Mouse (Mus musculus): ENCODE results near the gene Med16. TPM values are rescaled to one million over a fixed set of nuclear protein-coding genes. Genes with fewer than 3 reads are reported as not detected.
A peak's percentile ranks its signal among the peaks of the same experiment; 100 is the strongest.

Gene Med16
- total RNA-seq (2014; rRNA removed) (75.9 and 79.6 TPM in 2 replicates), polyA plus RNA-seq (2015; fragmentation: Nextera tagmentation; extraction: Ambion mirVana) (54.9 and 55.3 TPM in 2 replicates)

GRCm38 (mm10) chr10:79908167-79909091 lies at the start of gene Med16:
Med16 (minus strand) TSS chr10:79908923.
- Histone ChIP-seq H3K27me3 (ENCODE audit: insufficient read depth, low read length) (no peaks in the 10 kb centered on the region), H3K4me1 (ENCODE audit: insufficient read depth, low read length) (no peaks in the 10 kb centered on the region), H3K9ac (replicated peaks; ENCODE audit: low read length, poor library complexity, severe bottlenecking) (peak within 1 kb of the TSS; percentile 69), H3K27ac (ENCODE audit: low read depth, low read length) (peak within 1 kb of the TSS; percentile 87), H3K4me3 (ENCODE audit: low read depth, low read length) (peak within 1 kb of the TSS; percentile 47), H3K9me3 (ENCODE audit: low read length) (no peaks in the 10 kb centered on the region), H3K4me2 (ENCODE audit: low read depth, low read length, poor library complexity, severe bottlenecking) (peak within 1 kb of the TSS; percentile 52), H3K36me3 (ENCODE audit: insufficient read depth, low read length) (peaks cover 28% of the 10 kb centered on the region)
- TF ChIP-seq CTCF (IDR thresholded peaks at IDR 0.05), result no peak
- peak; percentile 90 for ATAC-seq (ENCODE audit: low FRiP score)
- 2% methylated on average over 52 of the region's 52 CpGs for WGBS
- peak; percentile 96 for DNase-seq (ENCODE audit: low spot score)

- TF ChIP-seq CTCF (IDR thresholded peaks at IDR 0.05), result peak; percentile 78
- WGBS, result 11% methylated on average over 21 of the region's 21 CpGs
- DNase-seq (ENCODE audit: low spot score) (peak; percentile 55), ATAC-seq (ENCODE audit: low FRiP score) (no peak)
- H3K27me3 ChIP-seq (ENCODE audit: insufficient read depth, low read length), result no peaks in the 10 kb centered on the region
- H3K4me2 ChIP-seq (ENCODE audit: low read depth, low read length, poor library complexity, severe bottlenecking), result no peak overlapping the region
- peaks cover 1% of the 10 kb centered on the region for H3K36me3 ChIP-seq (ENCODE audit: insufficient read depth, low read length)
- no peak overlapping the region for H3K27ac ChIP-seq (ENCODE audit: low read depth, low read length)
- no peak overlapping the region for H3K9ac ChIP-seq (replicated peaks; ENCODE audit: low read length, poor library complexity, severe bottlenecking)
- no peak overlapping the region for H3K4me3 ChIP-seq (ENCODE audit: low read depth, low read length)
- no peaks in the 10 kb centered on the region for H3K9me3 ChIP-seq (ENCODE audit: low read length)
- peaks cover 4% of the 10 kb centered on the region; the same call in 1 of the 2 replicates for H3K4me1 ChIP-seq (ENCODE audit: insufficient read depth, low read length)
These were observed 49.6 kb upstream of the Med16 start for GRCm38 (mm10) chr10:79958140-79958816.

GRCm38 (mm10) chr10:79956643-79957154 lies 48.0 kb upstream of the Med16 start:
- H3K4me3 ChIP-seq (ENCODE audit: low read depth, low read length), result no peak overlapping the region
- no peaks in the 10 kb centered on the region for H3K9me3 ChIP-seq (ENCODE audit: low read length)
- no peak overlapping the region for H3K27ac ChIP-seq (ENCODE audit: low read depth, low read length)
- 22% methylated on average over 4 of the region's 4 CpGs for WGBS
- no peak for TF ChIP-seq CTCF (IDR thresholded peaks at IDR 0.05)
- no peaks in the 10 kb centered on the region for H3K27me3 ChIP-seq (ENCODE audit: insufficient read depth, low read length)
- DNase-seq (ENCODE audit: low spot score) (no peak), ATAC-seq (ENCODE audit: low FRiP score) (no peak)
- no peak overlapping the region for H3K9ac ChIP-seq (replicated peaks; ENCODE audit: low read length, poor library complexity, severe bottlenecking)
- peaks cover 4% of the 10 kb centered on the region; the same call in 1 of the 2 replicates for H3K4me1 ChIP-seq (ENCODE audit: insufficient read depth, low read length)
- no peak overlapping the region for H3K4me2 ChIP-seq (ENCODE audit: low read depth, low read length, poor library complexity, severe bottlenecking)
- H3K36me3 ChIP-seq (ENCODE audit: insufficient read depth, low read length), result peaks cover 7% of the 10 kb centered on the region

- no peak for ATAC-seq (ENCODE audit: low FRiP score)
- H3K4me3 ChIP-seq (ENCODE audit: low read depth, low read length), result no peak overlapping the region
- no peak for DNase-seq (ENCODE audit: low spot score)
- no peaks in the 10 kb centered on the region for H3K27me3 ChIP-seq (ENCODE audit: insufficient read depth, low read length)
- H3K4me2 ChIP-seq (ENCODE audit: low read depth, low read length, poor library complexity, severe bottlenecking), result no peak overlapping the region
- no peaks in the 10 kb centered on the region for H3K9me3 ChIP-seq (ENCODE audit: low read length)
- H3K27ac ChIP-seq (ENCODE audit: low read depth, low read length), result no peak overlapping the region
- no peak for TF ChIP-seq CTCF (IDR thresholded peaks at IDR 0.05)
- peaks cover 16% of the 10 kb centered on the region for H3K36me3 ChIP-seq (ENCODE audit: insufficient read depth, low read length)
- H3K4me1 ChIP-seq (ENCODE audit: insufficient read depth, low read length), result no peaks in the 10 kb centered on the region; the same call in 1 of the 2 replicates
- WGBS, result 70% methylated on average over 9 of the region's 9 CpGs
- peak overlapping the region; percentile 2; the same call in 1 of the 2 replicates for H3K9ac ChIP-seq (replicated peaks; ENCODE audit: low read length, poor library complexity, severe bottlenecking)
These were observed 47.0 kb upstream of the Med16 start for GRCm38 (mm10) chr10:79955691-79956090.

GRCm38 (mm10) chr10:79953946-79954345 lies 45.2 kb upstream of the Med16 start:
- no peaks in the 10 kb centered on the region for H3K27me3 ChIP-seq (ENCODE audit: insufficient read depth, low read length)
- peaks cover 24% of the 10 kb centered on the region for H3K36me3 ChIP-seq (ENCODE audit: insufficient read depth, low read length)
- no peak overlapping the region; the same call in 1 of the 2 replicates for H3K27ac ChIP-seq (ENCODE audit: low read depth, low read length)
- no peak overlapping the region for H3K4me3 ChIP-seq (ENCODE audit: low read depth, low read length)
- no peak overlapping the region for H3K4me2 ChIP-seq (ENCODE audit: low read depth, low read length, poor library complexity, severe bottlenecking)
- ATAC-seq (ENCODE audit: low FRiP score), result no peak
- WGBS, result 85% methylated on average over 6 of the region's 6 CpGs
- no peak for DNase-seq (ENCODE audit: low spot score)
- peak; percentile 59 for TF ChIP-seq CTCF (IDR thresholded peaks at IDR 0.05)
- H3K9me3 ChIP-seq (ENCODE audit: low read length), result no peaks in the 10 kb centered on the region
- no peak overlapping the region for H3K9ac ChIP-seq (replicated peaks; ENCODE audit: low read length, poor library complexity, severe bottlenecking)
- no peaks in the 10 kb centered on the region for H3K4me1 ChIP-seq (ENCODE audit: insufficient read depth, low read length)
